Mouse (Mus musculus) left cerebral cortex, adult 6 months (tissue): ENCODE measurements around the gene Sstr5. TPM values are rescaled to one million over a fixed set of nuclear protein-coding genes. Genes with fewer than 3 reads are reported as not detected.

ENCODE experiments used
- long read RNA-seq, 2 experiments: library from polyadenylated mRNA; unstranded; transcript quantifications; one replicate each; pipeline ENCODE4 v2.0.0; 2019 to 2020
- polyA plus RNA-seq: library from polyadenylated mRNA; unstranded; fragments of <200 nt; fragmentation: Nextera tagmentation; gene quantifications from 2 replicates; pipeline ENCODE4 v1.2.3, GENCODE M21; 2021

The Sstr5 gene
- polyA plus RNA-seq = 0.23 and 0.34 TPM in 2 replicates
- long read RNA-seq, experiment 1, partial matches to known transcripts = 0 of 7 reads
- long read RNA-seq, experiment 1, other reads (novel, unspliced or antisense) = 2 of 7 reads
- long read RNA-seq, experiment 2 = 0 reads

DNA sequence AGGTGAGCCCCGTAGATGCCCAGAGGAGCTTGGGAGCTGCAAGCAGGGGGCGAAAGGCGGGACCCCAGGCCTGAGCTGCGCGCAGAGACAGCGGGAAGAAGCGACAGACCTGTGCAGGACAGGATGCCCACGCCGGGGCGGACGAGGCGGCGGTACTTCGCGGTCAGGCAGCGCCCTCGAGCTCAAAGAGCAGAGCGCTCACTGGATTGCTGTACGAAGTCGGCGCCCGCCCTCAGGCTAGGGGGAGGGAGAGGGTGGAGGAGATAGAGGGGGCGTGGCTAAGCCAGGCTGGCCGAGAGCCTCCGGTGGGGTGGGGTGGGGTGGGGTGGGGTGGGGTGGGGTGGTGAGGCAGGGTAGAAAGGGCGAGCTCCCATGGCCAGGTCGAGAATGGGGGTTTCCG is at the start of gene Sstr5:
Gene Sstr5 (minus strand): TSS at position 276 of the 400 bp plus-strand sequence.

DNA sequence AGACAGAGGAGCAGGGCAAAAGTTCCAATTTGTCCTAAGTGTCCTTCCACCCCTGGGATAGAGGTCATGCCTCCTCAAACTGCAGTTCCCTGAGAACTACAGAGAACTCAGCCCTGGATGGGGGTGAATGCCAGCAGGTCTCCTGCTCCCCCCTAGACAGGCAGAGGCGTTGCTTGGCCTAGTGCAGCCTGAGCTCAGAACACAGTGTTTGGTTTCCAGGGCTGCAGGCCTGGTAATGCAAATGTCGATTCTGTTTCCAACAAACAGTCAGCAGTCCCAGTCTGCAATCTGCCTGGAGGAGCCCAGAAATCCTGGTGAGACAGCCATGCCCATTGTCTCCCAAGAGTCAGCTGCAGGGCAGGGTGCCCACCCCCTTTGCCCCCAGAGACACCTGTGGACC is 42.8 kb downstream of the Sstr5 start, which contains the start of gene Tekt4:
Gene Tekt4 (plus strand): TSS at position 344 of the 400 bp plus-strand sequence.

Other genes starting within 250 kb of the Sstr5 start
- 3.1 and 5.1 TPM in 2 replicates for gene Baiap3, start 240.9 kb downstream of the Sstr5 start, polyA plus RNA-seq
- gene Ube2i, start 222.7 kb downstream of the Sstr5 start, polyA plus RNA-seq = 202 and 227 TPM in 2 replicates
- gene Prss34, start 198.9 kb downstream of the Sstr5 start, polyA plus RNA-seq = not detected in 2 replicates
- not detected in 2 replicates for gene Prss28, start 188.6 kb downstream of the Sstr5 start, polyA plus RNA-seq
- gene Prss29, start 178.6 kb downstream of the Sstr5 start, polyA plus RNA-seq = not detected in 2 replicates
- gene Tpsab1, start 151.7 kb downstream of the Sstr5 start, polyA plus RNA-seq = not detected in 2 replicates
- gene Tpsb2, start 131.0 kb downstream of the Sstr5 start, polyA plus RNA-seq = not detected in 2 replicates
- not detected in 2 replicates for gene Tpsg1, start 128.0 kb downstream of the Sstr5 start, polyA plus RNA-seq
- gene Cacna1h, start 63.5 kb downstream of the Sstr5 start, polyA plus RNA-seq = 7.7 and 8.6 TPM in 2 replicates
- gene Tekt4, start 42.7 kb downstream of the Sstr5 start, polyA plus RNA-seq = 0.15 and 0.77 TPM in 2 replicates
- gene Sox8, start 73.4 kb upstream of the Sstr5 start, polyA plus RNA-seq = 40.9 and 69.8 TPM in 2 replicates
- 27.9 and 28.9 TPM in 2 replicates for gene Lmf1, start 81.8 kb upstream of the Sstr5 start, polyA plus RNA-seq
- 835 and 992 TPM in 2 replicates for gene Gng13, start 219.9 kb upstream of the Sstr5 start, polyA plus RNA-seq
- gene Chtf18, start 230.1 kb upstream of the Sstr5 start, polyA plus RNA-seq = 0.97 and 1.5 TPM in 2 replicates
- gene Rpusd1, start 230.4 kb upstream of the Sstr5 start, polyA plus RNA-seq = 59.3 and 64.4 TPM in 2 replicates
- 0.20 and 0.21 TPM in 2 replicates for gene Mslnl, start 238.8 kb upstream of the Sstr5 start, polyA plus RNA-seq